Mouse (Mus musculus) thymus, postnatal 14 days (tissue): ENCODE data around the gene Evi5l.

Source experiments
- DNase-seq: peaks from one replicate; pipeline ENCODE4 v3.0.0; 2021

Gene Evi5l

DNA sequence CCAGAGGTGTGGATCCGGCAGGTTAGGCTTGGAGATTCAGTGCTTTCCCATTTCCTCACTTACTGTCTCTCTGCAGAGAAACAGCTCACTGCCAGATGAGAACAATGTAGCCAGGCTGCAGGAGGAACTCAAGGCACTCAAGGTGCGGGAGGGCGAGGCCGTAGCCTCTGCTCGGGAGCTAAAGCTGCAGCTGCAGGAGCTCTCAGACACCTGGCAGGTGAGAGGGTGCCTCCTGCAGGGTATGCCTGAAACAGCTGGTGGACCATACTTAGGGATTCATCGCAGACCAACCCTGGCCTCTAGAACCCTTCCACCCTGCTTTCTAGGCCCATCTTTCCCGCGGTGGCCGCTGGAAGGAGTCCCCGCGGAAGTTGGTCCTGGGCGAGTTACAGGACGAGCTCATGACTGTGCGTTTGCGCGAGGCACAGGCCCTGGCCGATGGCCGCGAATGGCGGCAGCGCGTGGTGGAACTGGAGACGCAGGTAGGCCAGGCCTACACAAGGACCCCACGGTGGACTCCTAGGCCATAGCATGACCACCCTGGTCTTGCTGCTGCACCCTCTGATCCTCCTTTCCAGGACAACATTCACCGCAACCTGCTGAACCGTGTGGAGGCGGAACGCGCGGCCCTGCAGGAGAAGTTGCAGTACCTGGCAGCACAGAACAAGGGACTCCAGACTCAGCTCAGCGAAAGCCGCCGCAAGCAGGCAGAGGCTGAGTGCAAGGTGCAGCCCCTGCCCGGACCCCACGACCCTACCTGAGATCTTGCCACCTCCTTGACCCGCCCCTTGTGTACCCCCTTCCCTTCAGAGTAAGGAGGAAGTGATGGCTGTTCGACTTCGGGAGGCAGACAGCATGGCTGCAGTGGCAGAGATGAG, 39.1 kb downstream of the Evi5l start:
- no peak for DNase-seq

DNA sequence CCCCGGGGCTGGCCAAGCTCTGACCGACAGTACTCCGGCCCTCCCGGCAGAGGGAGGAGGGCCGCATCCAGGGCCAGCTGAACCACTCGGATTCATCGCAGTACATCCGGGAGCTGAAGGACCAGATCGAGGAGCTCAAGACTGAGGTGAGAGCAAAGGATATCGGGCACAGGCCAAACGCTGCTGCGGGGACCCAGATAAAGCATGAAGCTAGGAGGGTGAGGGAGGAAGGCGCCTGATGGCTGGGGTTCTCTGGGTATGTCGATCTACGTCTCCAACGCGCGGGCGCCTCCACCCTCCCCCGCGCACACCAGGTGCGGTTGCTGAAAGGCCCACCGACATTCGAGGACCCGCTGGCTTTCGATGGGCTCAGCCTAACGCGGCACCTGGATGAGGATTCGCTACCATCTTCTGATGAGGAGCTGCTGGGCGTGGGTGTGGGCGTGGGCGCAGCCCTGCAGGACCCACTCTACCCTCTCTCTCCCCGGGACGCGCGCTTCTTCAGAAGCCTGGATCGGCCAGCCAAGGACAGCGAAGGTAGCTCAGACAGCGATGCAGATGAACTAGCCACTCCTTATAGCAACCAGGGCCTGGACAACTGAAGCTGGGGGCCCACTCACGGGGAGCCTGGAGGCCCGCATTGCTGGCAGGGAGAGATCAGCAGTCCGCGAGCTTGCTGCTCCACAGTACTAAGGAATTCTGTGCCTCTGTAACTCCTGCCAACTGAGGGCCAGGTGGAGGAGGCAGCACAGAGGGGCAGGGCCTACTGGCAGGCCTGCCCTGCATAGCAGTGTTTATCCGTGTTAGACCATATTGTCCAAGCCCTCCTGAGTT, 40.0 kb downstream of the Evi5l start:
- no peak for DNase-seq

DNA sequence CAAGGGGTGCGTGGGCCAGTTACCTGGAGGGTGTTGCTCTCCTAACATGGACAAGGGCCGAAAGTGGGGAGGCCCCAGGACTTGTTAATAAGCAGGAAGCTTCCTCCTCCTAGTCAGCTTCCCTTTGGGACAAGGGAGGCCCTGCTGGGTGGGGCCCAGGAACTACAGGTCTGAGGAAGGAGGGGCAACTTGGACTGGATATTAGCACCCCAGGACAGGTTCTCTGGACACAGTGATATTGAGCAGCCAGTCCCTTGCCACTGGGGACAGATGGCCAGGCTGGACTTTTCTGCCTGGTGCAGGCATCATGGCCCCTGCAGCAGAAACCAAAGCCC, 40.6 kb downstream of the Evi5l start:
- DNase-seq, result no peak

DNA sequence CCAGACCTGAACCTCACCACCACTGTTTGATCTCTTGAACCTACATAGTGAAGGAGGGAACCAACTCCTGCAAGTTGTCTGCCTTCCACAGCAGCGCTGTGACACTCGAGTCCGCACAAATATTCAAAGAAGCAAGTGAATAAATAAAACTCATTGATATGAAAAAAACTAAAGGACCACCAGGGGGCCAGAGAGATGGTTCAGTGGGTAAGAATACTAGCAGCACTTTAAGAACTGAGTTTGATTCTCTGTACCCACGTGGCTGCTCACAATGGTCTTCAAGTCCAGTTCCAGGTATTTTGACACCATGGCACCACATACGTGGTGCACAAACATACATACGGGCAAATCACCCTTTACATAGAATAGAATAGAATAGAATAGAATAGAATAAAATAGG, 44.7 kb downstream of the Evi5l start:
- no peak for DNase-seq

DNA sequence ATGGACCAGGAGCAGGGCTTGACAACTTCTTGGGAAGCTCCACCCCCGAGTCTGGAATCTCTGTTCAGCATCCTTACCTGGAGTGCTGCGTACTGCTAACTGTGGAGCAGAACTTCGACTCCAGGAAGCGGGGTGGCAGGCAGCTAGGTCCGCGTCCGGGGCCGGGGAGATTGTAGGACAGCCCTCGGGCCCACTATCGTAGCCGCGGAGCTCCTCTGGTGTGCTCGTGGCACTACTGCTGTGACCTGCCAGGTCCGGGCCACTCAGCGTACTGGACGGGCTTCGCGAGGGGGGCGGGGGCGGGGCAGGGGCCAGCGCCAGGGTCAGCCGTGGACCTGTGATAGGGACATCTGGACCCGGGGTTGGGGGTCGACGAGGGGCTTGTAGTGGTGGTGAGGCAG, 46.4 kb downstream of the Evi5l start:
- DNase-seq, result no peak

DNA sequence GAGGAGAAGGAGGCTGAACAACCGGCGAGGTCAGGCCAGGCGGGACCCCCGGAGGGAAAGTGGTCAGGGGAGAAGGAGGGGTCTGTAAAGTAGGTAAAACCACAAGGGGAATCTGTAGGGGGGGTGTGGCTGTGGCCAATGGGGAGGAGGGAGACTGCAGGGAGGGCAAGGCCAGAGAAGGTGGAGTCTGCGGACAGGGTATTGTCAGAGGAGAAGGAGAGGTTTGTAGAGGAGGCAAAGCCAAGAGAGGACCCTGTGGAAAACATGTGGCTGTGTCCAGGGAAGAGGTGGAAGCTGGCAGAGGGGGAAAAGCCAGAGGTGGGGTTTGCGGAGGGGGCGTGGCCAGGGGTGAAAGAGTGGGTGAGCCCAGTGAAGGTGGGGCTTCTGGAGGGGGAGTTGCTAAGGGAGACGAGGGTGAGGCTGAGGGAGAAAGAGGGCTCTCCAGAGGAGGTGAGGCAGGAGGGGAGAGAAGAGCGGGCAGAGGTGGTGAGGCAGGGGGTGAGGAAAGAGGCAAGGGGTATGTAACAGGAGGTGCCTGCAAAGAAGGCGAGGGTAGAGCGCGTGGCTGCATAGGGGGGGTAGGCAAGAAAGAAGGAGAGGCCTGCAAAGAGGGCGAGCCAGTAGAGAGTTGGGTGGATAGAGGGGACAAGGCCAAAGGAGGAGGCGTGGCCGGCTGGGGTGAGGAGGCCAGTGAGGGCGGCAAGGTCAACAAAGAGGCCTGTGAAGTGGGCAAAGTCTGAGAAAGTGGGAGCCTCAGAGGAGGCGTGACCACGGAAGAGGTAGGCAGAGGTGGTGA, 47.0 kb downstream of the Evi5l start:
- peak; percentile 70 for DNase-seq

DNA sequence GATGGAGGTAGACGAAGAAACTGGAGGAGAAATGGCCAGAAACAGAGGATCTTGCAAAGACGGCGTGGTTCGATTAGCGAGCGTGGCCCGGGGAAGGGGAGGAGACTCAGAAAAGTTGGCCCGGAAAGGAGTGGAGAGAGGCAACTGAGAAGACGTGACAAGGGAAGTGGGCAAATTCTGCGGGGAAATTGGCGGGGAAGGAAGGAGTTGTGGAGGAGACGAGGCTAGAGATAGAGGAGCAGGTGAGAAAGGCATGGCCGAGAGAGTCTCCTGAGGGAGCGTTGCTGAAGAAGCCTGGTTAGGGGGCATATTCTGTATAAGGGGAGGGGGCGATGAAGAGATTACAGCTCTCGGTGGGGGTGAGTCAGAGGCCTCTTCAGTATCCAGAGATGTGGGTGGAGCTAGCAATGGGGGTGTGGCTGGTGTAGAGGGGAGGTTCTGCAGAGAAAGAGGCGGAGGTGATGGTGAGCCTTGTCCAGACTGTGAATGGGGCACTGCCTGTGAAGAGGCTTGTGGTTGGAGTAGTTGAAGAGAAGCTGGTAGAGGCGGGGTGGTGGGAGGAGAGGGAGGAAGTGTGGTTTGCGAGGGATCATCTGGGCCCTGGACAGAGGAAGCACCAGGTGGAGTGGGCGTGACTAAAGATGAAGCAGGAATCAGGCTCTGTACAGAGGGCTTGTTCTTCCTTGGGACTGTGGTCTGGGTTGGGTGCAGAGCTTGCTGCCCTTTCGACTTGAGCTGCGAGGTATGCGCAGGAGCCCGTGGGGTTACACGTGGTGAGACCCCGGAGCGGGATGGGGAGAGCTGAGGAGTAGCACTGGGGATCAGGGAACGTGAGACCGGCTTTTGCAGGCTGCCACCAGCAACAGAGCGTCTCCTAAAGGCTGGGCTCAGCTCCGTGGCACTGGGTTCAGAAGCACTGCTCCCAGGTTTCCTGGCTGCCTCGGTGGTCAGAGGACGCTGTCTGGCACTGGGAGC, 47.9 kb downstream of the Evi5l start:
- peak; percentile 69 for DNase-seq

DNA sequence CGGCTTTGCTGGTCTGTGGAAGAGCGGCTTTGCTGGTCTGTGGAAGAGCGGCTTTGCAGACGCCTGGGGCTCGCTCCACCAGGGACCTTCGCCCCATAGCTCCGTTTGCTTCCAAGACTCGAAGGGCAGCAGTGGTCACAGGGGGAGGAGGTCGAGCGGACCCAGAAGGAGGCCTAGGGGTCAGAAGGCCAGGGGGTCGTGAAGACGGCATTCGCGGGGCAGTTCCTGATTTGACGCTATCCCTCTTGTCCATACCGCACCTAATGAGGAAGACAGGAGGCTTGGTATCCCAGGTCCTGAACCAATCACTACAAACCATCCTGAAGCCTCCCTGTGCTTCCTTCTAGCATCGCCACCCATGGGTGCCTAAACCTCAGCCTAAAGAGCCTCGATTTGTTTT, 49.9 kb downstream of the Evi5l start:
- DNase-seq, result no peak

DNA sequence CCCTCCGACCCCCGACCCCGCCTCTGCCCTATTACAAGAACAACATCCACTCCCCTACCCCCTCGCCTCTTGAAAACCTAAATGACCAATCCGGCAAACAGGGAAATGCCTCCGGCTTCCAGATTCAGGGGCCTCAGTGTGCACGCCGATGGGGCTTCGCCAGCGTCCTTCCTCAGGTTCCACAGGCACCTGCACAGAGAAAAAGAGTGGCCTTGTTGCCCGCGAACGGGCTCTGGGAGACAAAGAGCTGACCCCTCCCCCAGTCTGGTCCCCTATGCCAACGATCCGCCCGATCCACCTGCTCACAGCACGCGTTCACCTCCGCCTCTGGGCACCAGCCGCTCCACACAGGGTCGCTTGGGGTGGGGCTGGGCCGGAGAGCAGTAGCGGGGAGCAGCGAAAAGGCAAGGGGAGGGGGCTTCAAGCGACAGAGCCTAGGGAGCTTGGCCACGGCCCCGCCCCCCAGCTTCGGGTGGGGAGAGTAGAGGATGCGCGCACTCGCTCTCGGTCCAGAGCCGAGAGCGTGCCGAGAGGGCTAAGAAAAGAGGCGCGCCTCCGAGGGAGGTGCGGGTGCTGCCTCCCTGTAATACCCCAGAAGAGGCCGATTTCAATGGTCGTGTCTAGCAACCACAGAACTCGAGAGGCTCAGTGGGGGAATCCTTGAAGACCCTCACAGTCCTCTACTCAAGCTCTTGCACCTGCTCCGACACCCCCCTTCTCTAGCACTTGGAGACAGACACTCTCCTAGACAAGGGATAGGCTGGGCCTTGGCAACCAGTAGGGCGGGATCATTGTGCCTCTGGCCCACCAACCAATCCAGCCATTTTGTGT, 50.6 kb downstream of the Evi5l start, which contains the start of gene Prr36:
TSS of gene Prr36 (minus strand) at position 669 of the 831 bp plus-strand sequence.
- peak; percentile 39 for DNase-seq

DNA sequence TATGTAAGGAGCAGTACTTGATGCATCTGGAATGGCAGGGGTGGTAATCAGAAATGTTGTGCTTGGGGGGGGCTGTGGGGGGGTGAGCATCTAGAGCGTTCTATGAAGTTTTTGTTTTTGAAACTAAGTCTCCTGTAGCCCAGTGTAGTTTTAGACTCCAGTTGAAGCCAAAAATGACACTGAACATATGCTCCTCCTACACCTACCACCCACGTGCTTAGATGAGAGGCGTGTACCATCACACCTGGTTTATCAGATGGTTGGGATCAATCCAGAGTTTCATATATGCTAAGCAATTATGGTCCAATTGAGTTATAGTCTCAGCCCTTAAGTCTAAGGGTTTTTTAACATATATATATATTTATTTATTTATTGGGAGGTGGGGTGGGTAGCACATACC, 53.2 kb downstream of the Evi5l start:
- no peak for DNase-seq

DNA sequence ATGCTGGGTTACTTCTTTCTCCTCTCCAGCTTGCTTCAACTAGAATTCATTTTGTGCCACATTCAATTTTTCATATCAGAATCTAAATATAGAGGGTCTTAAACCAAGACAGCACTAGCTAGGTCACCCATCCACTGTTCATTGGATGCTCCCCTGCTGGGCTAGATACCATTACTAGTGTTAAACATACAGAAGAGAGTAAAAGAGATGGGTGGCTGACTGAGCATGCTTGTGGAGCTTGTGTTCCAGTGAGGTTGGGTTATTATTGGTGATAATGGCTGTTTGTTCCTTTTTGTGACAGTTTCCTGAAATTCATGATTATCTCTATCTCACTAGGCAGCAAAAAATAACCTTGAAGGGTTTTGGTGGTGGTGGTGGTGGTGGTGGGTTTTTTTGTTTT, 55.7 kb downstream of the Evi5l start:
- no peak for DNase-seq

DNA sequence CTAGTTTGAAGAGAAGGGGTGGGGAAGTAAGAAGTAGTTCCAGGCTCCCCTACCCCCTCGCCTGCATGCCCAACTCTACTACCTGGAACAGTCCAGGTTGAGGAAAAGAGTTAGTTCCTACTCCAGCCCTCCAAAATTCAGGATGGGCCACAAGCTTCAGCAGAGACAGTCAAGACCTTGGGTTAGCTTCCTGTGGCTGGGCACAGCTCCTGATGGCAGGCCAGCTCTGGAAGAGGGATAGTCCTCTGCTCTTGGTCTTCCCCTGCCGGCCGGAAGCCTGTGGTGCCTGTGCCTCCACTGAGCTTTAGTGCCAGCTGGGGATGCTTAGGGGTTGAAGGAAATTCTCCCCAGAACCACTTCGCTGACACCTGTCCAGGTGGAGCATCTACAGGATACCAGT, 60.0 kb downstream of the Evi5l start:
- DNase-seq, result no peak

DNA sequence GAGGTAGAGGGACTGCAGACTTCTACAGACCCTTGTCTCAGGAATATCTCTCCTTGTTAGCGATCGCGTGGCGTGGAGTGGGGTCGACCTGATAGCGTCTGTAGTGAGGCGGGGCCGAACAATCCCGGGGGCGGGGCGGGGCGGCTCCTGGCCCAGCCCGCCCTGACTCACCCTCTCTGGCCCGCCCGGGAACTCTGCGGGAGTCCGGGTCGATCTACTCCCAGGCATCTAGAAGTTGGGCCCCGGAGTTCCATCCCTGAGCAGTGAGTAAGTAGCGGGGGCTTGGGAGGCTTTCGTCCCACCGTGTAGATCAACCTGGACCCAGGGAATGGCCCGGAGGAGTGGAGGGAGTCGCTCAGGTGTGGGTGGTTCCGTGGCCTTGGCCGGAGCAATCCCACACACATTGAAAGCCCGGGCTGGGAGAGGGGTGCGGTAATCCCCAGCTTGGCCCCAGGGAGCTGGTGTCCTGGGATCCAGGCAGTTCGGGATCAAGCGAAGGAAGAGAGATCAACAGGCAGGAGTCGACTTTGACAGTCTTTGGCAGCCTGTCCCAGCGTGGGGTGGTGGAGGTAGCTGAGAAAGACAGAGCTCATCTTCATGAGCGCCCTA, 60.5 kb downstream of the Evi5l start, which contains the start of gene Lrrc8e:
TSS of gene Lrrc8e (plus strand) at position 89 of the 609 bp plus-strand sequence.
- no peak for DNase-seq

DNA sequence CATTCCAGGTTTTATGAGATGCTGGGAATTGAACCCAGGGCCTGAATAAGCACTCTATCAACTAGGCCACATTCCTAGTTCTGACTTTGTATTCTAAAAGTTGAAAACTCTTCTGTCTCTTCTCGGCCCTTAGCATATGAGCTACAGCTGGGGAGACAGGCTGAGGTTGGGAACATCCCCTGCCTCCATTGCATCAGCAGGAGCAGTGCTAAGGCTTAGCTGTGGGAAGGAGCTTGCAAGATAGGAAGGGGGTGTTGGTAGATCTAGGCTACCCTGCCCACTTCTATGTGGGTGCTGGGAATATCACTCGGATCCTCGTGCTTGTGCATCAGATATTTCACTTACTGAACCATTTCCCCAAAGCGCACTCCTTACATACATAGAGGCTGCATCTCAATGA, 61.6 kb downstream of the Evi5l start:
- DNase-seq, result no peak

DNA sequence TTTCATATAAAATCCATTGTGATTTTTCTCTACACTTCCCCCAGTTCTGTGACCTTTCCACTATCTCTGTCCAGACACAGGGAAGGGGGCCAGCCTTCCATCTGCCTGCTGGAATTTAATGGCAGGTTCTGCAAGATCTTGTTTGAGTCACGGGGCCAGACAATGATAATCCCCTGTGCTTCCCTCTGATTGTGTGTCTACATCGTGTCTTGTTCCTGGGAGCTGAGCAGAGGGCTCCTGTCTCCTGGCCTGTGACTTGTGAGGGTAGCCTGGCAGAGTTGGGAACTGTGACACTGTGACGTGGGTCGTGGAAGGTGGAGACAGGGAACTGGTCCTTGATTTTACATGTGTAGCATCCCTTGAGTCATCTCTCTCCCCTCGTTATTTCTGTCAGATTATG, 63.4 kb downstream of the Evi5l start:
- DNase-seq, result no peak

DNA sequence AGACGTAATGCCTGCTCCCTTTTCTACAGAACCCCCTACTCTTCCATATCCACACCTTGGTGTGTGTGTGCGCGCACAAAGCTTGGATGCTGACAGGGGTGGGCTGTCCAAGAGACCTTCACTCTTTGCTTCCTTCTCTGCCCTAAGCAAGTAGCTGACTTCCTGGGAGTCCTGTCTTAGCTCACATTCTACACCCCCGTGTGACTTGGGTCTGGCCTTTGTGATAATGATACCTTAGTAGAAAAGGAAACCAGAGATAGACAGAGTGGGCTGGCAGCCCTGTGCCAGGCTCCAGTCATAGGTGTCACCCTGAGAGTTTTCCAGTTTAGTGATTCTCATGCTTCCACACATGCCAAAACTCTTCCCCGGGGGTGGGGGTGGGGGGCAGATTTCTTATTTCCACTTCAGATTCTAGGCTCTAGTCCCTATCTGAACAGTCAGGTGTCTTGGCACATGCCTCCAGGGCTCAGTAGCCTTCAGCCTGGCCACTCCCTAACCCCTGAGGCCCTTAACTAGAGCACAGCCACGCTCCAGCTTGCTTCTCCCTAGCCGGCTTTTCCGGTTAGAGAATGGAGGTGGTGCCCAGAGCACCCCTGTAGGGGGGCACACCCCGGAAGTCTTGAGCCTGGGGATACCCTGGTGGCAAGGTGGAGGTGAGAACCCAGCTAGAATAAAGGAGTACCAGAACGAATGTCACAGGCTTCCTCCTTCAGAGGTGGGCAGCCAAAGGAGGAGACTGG, 64.4 kb downstream of the Evi5l start:
- no peak for DNase-seq

DNA sequence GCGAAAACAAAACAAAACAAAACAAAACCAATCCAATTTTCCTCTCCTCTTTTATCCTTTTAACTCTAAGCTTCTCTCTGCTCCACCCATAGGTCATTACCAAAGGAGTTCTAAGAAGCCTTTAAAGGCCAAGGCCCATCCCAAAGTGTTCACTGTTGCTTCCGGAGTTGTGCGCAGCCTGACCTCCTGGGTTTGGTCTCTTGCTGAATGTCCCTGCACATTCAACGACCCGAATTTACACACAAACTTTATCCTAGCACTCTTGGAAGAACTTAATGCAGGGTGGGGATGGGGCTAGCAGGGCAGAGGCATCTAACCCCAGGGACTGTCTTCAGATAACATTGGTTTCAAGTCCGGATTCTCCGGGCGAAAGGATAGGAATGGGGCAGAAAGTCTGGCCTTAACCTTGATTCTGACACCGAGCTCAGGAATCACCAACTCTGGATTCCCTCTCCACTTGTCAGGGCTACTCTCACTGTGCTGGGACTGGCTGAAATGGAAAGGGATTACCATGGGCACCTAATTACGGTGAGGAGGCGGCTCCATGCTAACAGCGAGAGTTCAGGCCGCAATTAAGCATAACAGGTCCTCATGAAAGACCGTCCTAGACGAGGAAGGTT, 71.6 kb downstream of the Evi5l start:
- DNase-seq, result no peak

DNA sequence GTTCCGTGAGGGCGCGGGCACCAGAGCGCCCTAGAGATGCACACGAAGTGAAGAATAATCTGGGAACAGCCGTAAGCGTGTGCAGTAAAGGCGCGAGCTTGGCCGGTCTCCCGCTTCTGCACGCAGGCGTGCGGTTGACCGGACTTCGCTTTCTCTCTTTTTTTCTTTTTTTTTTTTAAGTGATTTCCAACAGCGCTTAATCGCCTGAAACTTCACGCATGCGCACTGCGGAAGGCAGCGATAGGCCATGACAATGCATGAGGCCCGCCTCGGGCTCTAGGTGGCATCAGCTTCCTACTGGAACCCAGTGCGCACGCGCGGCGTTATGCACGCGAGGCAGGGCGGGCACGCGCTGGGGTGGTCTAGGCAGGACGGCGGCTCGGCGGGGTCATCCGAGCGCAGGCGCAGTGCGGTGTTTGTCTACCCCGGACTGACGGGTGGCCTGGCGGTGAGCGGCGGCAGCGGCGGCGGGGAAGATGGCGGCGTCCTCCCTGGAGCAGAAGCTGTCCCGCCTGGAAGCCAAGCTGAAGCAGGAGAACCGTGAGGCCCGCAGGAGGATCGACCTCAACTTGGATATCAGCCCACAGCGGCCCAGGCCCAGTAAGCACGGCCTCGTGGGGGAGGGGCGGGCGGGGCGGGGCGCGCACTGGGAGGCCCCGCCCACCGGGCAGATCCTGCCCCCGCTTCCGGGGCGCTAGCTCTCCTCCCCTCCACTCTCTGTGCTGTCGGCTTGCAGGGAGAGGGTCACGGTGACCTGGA, 72.2 kb downstream of the Evi5l start, which contains the start of the genes Map2k7 and Gm49320:
TSS of gene Map2k7 (plus strand) at position 307 of the 759 bp plus-strand sequence.
TSS of gene Gm49320 (plus strand) at position 432 of the 759 bp plus-strand sequence.
- DNase-seq, result peak; percentile 100
